Comparison of ENCODE assay signal across 20 mouse cellular contexts in genomic region chr13:90294648-90295007, GRCm38 (mm10).
DNase-seq lines count a peak whose midpoint lies in the region; ATAC-seq lines count a peak whose summit lies in the region.
"Had no signal": no experiment of that assay in that cellular context is flagged by ENCODE, and none has a peak within 500 bp of the region (broad histone marks: within the 10 kb centered on the region; RNA-seq: fewer than 3 reads in every experiment).

No protein-coding gene starts in this region.

- H3K36me3 ChIP-seq in hindbrain, embryonic 12.5 days: no peaks in the 10 kb centered on the region
- no peaks in the 10 kb centered on the region for H3K36me3 ChIP-seq in hindbrain, embryonic 11.5 days (ENCODE audit: control insufficient read depth, insufficient read depth, low read length)
- no peaks in the 10 kb centered on the region for H3K36me3 ChIP-seq in embryonic facial prominence, embryonic 15.5 days
- no peaks in the 10 kb centered on the region for H3K36me3 ChIP-seq in hindbrain, embryonic 14.5 days (replicated peaks; ENCODE audit: control insufficient read depth, insufficient read depth)
- no peaks in the 10 kb centered on the region for H3K36me3 ChIP-seq in limb, embryonic 15.5 days
- H3K36me3 ChIP-seq: G1E; heart, embryonic 10.5 days; hindbrain, embryonic 15.5 days; liver, embryonic 12.5 days had no signal

- ATAC-seq in hindbrain, embryonic 12.5 days (ENCODE audit: low FRiP score): 0 out of 2 replicates have a peak, but pooled peaks have one; percentile 29
- no peak for ATAC-seq in hindbrain, embryonic 11.5 days (ENCODE audit: low FRiP score)
- 0 out of 2 replicates have a peak, but pooled peaks have one; percentile 24 for ATAC-seq in embryonic facial prominence, embryonic 15.5 days (ENCODE audit: insufficient number of reproducible peaks, low FRiP score, low TSS enrichment, low read depth)
- no peak for ATAC-seq in hindbrain, embryonic 14.5 days (ENCODE audit: low FRiP score)
- ATAC-seq in limb, embryonic 15.5 days (ENCODE audit: insufficient number of reproducible peaks, low FRiP score, low TSS enrichment, low read depth): no peak
- ATAC-seq: intestine, postnatal 0 days; liver, embryonic 12.5 days had no signal

- no peaks in the 10 kb centered on the region for H3K9me3 ChIP-seq in hindbrain, embryonic 12.5 days (replicated peaks)
- no peaks in the 10 kb centered on the region for H3K9me3 ChIP-seq in hindbrain, embryonic 11.5 days (ENCODE audit: control insufficient read depth, low read length)
- no peaks in the 10 kb centered on the region for H3K9me3 ChIP-seq in embryonic facial prominence, embryonic 15.5 days (replicated peaks)
- no peaks in the 10 kb centered on the region for H3K9me3 ChIP-seq in hindbrain, embryonic 14.5 days (ENCODE audit: control insufficient read depth, low read length)
- H3K9me3 ChIP-seq in limb, embryonic 15.5 days: no peaks in the 10 kb centered on the region
- H3K9me3 ChIP-seq: G1E; heart, embryonic 10.5 days; hindbrain, embryonic 15.5 days; liver, embryonic 12.5 days had no signal

- H3K4me2 ChIP-seq in hindbrain, embryonic 12.5 days (replicated peaks): no peak overlapping the region
- H3K4me2 ChIP-seq in hindbrain, embryonic 11.5 days (replicated peaks; ENCODE audit: low read depth, low read length): no peak overlapping the region
- no peak overlapping the region for H3K4me2 ChIP-seq in embryonic facial prominence, embryonic 15.5 days (replicated peaks)
- H3K4me2 ChIP-seq in hindbrain, embryonic 14.5 days (replicated peaks): no peak overlapping the region; the same call in 1 of the 2 replicates
- no peak overlapping the region for H3K4me2 ChIP-seq in limb, embryonic 15.5 days
- H3K4me2 ChIP-seq: liver, embryonic 12.5 days had no signal

- H3K9ac ChIP-seq in hindbrain, embryonic 12.5 days: no peak overlapping the region
- no peak overlapping the region for H3K9ac ChIP-seq in hindbrain, embryonic 11.5 days (ENCODE audit: low read depth, low read length)
- H3K9ac ChIP-seq in embryonic facial prominence, embryonic 15.5 days: no peak overlapping the region
- no peak overlapping the region for H3K9ac ChIP-seq in hindbrain, embryonic 14.5 days
- no peak overlapping the region for H3K9ac ChIP-seq in limb, embryonic 15.5 days
- H3K9ac ChIP-seq: hindbrain, embryonic 15.5 days; liver, embryonic 12.5 days had no signal

- DNase-seq in hindbrain, embryonic 11.5 days (ENCODE audit: low spot score): no peak
- DNase-seq in hindbrain, embryonic 14.5 days (ENCODE audit: low spot score): no peak
- DNase-seq in kidney, adult 9 months: no peak
- no peak for DNase-seq in adrenal gland, postnatal 25 days
- no peak for DNase-seq in gastrocnemius, postnatal 14 days
- DNase-seq: adrenal gland, postnatal 36 days; cerebellum, adult 11-12 months; cerebellum, postnatal 36 days; lung, adult 2 months; lung, postnatal 36 days had no signal

- no peak overlapping the region for H3K27ac ChIP-seq in hindbrain, embryonic 12.5 days
- H3K27ac ChIP-seq in hindbrain, embryonic 11.5 days (ENCODE audit: low read depth, low read length): no peak overlapping the region
- peak overlapping the region; percentile 61; the same call in 1 of the 2 replicates for H3K27ac ChIP-seq in embryonic facial prominence, embryonic 15.5 days (replicated peaks)
- H3K27ac ChIP-seq in hindbrain, embryonic 14.5 days: peak overlapping the region; percentile 47; the same call in 1 of the 2 replicates
- H3K27ac ChIP-seq in limb, embryonic 15.5 days: 0 out of 2 replicates have a peak overlapping the region, but pooled peaks have one; percentile 39
- H3K27ac ChIP-seq: heart, embryonic 10.5 days; hindbrain, embryonic 15.5 days; kidney, postnatal 0 days; liver, embryonic 12.5 days; stomach, postnatal 0 days had no signal

- H3K27me3 ChIP-seq in hindbrain, embryonic 12.5 days: 0 out of 2 replicates have a peak, but pooled peaks cover 2% of the 10 kb centered on the region
- no peaks in the 10 kb centered on the region for H3K27me3 ChIP-seq in hindbrain, embryonic 11.5 days (ENCODE audit: control insufficient read depth, insufficient read depth, low read length)
- no peaks in the 10 kb centered on the region for H3K27me3 ChIP-seq in embryonic facial prominence, embryonic 15.5 days
- H3K27me3 ChIP-seq in hindbrain, embryonic 14.5 days (ENCODE audit: control insufficient read depth, insufficient read depth, low read length): no peaks in the 10 kb centered on the region
- no peaks in the 10 kb centered on the region for H3K27me3 ChIP-seq in limb, embryonic 15.5 days
- H3K27me3 ChIP-seq: hindbrain, embryonic 15.5 days; liver, embryonic 12.5 days had no signal

- peaks cover 6% of the 10 kb centered on the region; the same call in 1 of the 2 replicates for H3K4me1 ChIP-seq in hindbrain, embryonic 12.5 days
- no peaks in the 10 kb centered on the region for H3K4me1 ChIP-seq in hindbrain, embryonic 11.5 days (replicated peaks; ENCODE audit: control insufficient read depth, insufficient read depth, low read length)
- peaks cover 3% of the 10 kb centered on the region; the same call in 1 of the 2 replicates for H3K4me1 ChIP-seq in embryonic facial prominence, embryonic 15.5 days
- peaks cover 4% of the 10 kb centered on the region for H3K4me1 ChIP-seq in hindbrain, embryonic 14.5 days (replicated peaks; ENCODE audit: control insufficient read depth, insufficient read depth, low read length)
- peaks cover 7% of the 10 kb centered on the region; the same call in 1 of the 2 replicates for H3K4me1 ChIP-seq in limb, embryonic 15.5 days
- H3K4me1 ChIP-seq: heart, embryonic 10.5 days; liver, embryonic 12.5 days had no signal

- no peak overlapping the region for H3K4me3 ChIP-seq in hindbrain, embryonic 12.5 days
- H3K4me3 ChIP-seq in hindbrain, embryonic 11.5 days (ENCODE audit: low read depth, low read length): no peak overlapping the region
- no peak overlapping the region for H3K4me3 ChIP-seq in embryonic facial prominence, embryonic 15.5 days (replicated peaks)
- no peak overlapping the region for H3K4me3 ChIP-seq in hindbrain, embryonic 14.5 days (replicated peaks; ENCODE audit: low read length)
- no peak overlapping the region for H3K4me3 ChIP-seq in limb, embryonic 15.5 days
- H3K4me3 ChIP-seq: heart, embryonic 10.5 days; hindbrain, embryonic 15.5 days; liver, embryonic 12.5 days had no signal

- intact Hi-C loops in gastrocnemius, postnatal 14 days (cut with DNase I; ENCODE audit: low total_unique reads): no loop called here

- WGBS in hindbrain, embryonic 12.5 days: 71% methylated on average over 5 of the region's 5 CpGs
- WGBS in hindbrain, embryonic 11.5 days: 83% methylated on average over 5 of the region's 5 CpGs
- WGBS in embryonic facial prominence, embryonic 15.5 days: 43% methylated on average over 5 of the region's 5 CpGs
- WGBS in hindbrain, embryonic 14.5 days: 73% methylated on average over 5 of the region's 5 CpGs
- 38% methylated on average over 5 of the region's 5 CpGs for WGBS in limb, embryonic 15.5 days

Comparison
In these comparisons a context has a peak if more than half of its experiments do, and no peak if none do; other contexts are left out.
1. ATAC-seq: peak in hindbrain, embryonic 12.5 days (single experiment) and embryonic facial prominence, embryonic 15.5 days (single experiment); none in hindbrain, embryonic 11.5 days (single experiment), hindbrain, embryonic 14.5 days (single experiment) and limb, embryonic 15.5 days (single experiment).
2. H3K27ac ChIP-seq: peak in embryonic facial prominence, embryonic 15.5 days (single experiment), hindbrain, embryonic 14.5 days (single experiment) and limb, embryonic 15.5 days (single experiment); none in hindbrain, embryonic 12.5 days (single experiment) and hindbrain, embryonic 11.5 days (single experiment).